Mouse (Mus musculus) kidney, embryonic 15.5 days (tissue): ENCODE data around the gene Psen2. TPM values are rescaled to one million over a fixed set of nuclear protein-coding genes. Genes with fewer than 3 reads are reported as not detected.

ENCODE experiments used
- ATAC-seq: fragments of 200-750 bp; cut with Nextera tagmentation; replicated peaks from 2 replicates; pipeline ENCODE4 v1.8.0; 2017; ENCODE audit warnings: moderate TSS enrichment; ENCODE audit not compliant: low FRiP score
- H3K27ac ChIP-seq: fragments of 300-500 bp; sonication (generic); 2 replicates; pipeline ENCODE4 v1.5.1; 2015; ENCODE audit warnings: mild to moderate bottlenecking, inconsistent platforms
- H3K27me3 ChIP-seq: fragments of 300-500 bp; sonication (generic); 2 replicates; pipeline ENCODE4 v1.6.1; 2015; ENCODE audit warnings: inconsistent platforms
- H3K36me3 ChIP-seq: fragments of 300-500 bp; sonication (generic); 2 replicates; pipeline ENCODE4 v1.6.1; 2015; ENCODE audit warnings: inconsistent platforms
- H3K4me1 ChIP-seq: fragments of 300-500 bp; sonication (generic); 2 replicates; pipeline ENCODE4 v1.6.1; 2015; ENCODE audit warnings: inconsistent platforms
- H3K4me2 ChIP-seq: fragments of 300-500 bp; sonication (generic); 2 replicates; pipeline ENCODE4 v1.6.1; 2015; ENCODE audit warnings: moderate library complexity, mild to moderate bottlenecking, inconsistent platforms
- H3K4me3 ChIP-seq: fragments of 300-500 bp; sonication (generic); replicated peaks from 2 replicates; pipeline ENCODE4 v1.5.1; 2015; ENCODE audit warnings: mild to moderate bottlenecking, inconsistent platforms
- H3K9ac ChIP-seq: fragments of 300-500 bp; sonication (generic); 2 replicates; pipeline ENCODE4 v1.6.1; 2015; ENCODE audit warnings: mild to moderate bottlenecking, inconsistent platforms
- H3K9me3 ChIP-seq: fragments of 300-500 bp; sonication (generic); replicated peaks from 2 replicates; pipeline ENCODE4 v1.6.1; 2016; ENCODE audit warnings: inconsistent platforms
- WGBS: fragments of 180-500 bp; shearing (Covaris S2); methylation state at CpG from one replicate; pipeline ENCODE4 v1.1.7; 2015; ENCODE audit warnings: mixed read lengths; 5-methylcytosine and 5-hydroxymethylcytosine counted together
- polyA plus RNA-seq: library from polyadenylated mRNA; unstranded; fragments of >200 nt; fragmentation: Nextera tagmentation; extraction: Ambion mirVana; gene quantifications from 2 replicates; pipeline ENCODE4 v1.2.1, GENCODE M21; 2015

Gene Psen2
- polyA plus RNA-seq, 1 experiment from 2014 or later = 18.7 TPM

DNA sequence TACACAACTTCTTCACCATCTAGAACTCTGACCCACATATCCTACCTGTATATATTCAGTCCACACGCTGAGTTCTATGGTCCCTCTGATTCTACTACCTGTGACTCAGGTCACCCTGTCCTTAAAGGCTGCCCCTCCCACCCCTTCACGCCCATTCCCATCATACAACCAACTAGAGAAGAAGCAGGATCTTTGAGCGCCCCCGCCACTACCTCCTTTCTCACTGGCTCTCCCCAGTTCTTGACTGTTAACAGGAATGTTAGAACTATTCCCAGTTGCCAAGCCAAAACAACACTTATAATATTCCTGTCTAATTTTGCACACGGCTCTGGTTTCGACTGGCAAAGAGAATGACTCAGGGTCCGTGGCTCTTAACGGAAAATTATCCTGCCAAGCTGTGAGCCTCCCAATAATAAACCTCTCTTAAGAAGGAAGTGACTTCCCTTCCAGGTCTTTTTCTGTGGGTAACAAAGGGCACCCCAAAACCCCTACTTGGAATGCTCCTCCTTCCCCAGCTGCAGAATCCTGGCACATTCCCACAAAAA, 69.8 kb downstream of the Psen2 start:
- peaks cover 22% of the 10 kb centered on the region for H3K4me1 ChIP-seq

DNA sequence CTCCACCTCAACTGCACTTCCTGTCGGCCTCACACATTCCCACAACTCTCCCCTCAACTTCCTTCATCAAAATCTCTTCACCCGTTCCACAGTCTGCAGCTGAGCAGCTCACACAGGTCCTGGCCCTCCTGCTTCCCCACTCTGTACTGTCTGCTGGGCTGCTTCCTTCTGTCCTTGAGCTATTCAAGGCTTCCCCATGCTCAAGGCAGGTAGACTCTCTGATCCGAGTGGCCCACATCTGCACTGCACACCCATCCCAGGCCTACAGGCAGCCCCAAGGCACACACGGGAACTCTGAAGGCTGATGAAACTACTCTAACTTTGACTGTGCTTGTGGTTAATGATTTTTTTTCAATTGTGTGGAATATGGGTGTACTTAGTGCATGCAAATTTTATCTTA, 70.4 kb downstream of the Psen2 start:
- WGBS = 54% methylated on average over 4 of the region's 4 CpGs
- no peak overlapping the region for H3K9ac ChIP-seq
- H3K36me3 ChIP-seq = no peaks in the 10 kb centered on the region
- H3K4me3 ChIP-seq = no peak overlapping the region
- no peak for ATAC-seq
- H3K9me3 ChIP-seq = no peaks in the 10 kb centered on the region
- no peak overlapping the region for H3K4me2 ChIP-seq
- H3K27ac ChIP-seq = no peak overlapping the region
- H3K4me1 ChIP-seq = peaks cover 22% of the 10 kb centered on the region
- H3K27me3 ChIP-seq = 0 out of 2 replicates have a peak, but pooled peaks cover 4% of the 10 kb centered on the region

More for the DNA sequence above, 69.8 kb downstream of the Psen2 start:
- Histone ChIP-seq H3K27ac (no peak overlapping the region), H3K9ac (no peak overlapping the region), H3K9me3 (no peaks in the 10 kb centered on the region), H3K4me2 (no peak overlapping the region), H3K4me3 (no peak overlapping the region), H3K27me3 (0 out of 2 replicates have a peak, but pooled peaks cover 4% of the 10 kb centered on the region), H3K36me3 (no peaks in the 10 kb centered on the region)
- 83% methylated on average over 8 of the region's 8 CpGs for WGBS
- ATAC-seq = no peak

DNA sequence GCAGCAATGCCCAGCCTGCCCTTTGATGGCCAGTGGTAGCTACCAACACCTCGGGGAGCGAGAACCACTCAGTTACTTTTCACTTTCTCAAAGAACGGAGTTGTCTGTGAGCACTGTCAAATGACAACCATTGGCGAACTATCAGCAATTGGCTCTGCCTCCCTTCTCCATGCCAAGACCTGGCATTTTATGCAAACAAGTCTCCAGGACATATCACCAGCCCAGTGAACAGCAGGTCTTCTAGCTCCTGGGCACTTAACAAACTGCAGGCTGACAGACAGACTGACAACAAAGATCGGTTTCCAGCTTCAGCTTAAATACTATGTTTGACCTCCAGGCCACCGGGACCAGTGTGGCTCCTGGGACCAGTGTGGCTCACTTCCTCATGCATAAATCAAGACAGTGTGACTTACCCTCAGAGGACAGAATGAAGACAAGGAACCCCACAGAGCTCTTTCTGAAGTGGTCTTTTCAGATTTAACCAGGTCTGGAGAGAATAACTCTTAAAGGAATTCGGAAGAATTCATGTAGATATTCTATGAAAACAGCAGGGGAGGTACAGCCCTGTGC, 71.5 kb downstream of the Psen2 start:
- Histone ChIP-seq H3K4me1 (peaks cover 22% of the 10 kb centered on the region), H3K9me3 (no peaks in the 10 kb centered on the region), H3K36me3 (no peaks in the 10 kb centered on the region), H3K4me3 (no peak overlapping the region), H3K27ac (no peak overlapping the region), H3K9ac (no peak overlapping the region), H3K27me3 (0 out of 2 replicates have a peak, but pooled peaks cover 4% of the 10 kb centered on the region), H3K4me2 (no peak overlapping the region)
- ATAC-seq = no peak
- WGBS = 60% methylated on average over 7 of the region's 7 CpGs

DNA sequence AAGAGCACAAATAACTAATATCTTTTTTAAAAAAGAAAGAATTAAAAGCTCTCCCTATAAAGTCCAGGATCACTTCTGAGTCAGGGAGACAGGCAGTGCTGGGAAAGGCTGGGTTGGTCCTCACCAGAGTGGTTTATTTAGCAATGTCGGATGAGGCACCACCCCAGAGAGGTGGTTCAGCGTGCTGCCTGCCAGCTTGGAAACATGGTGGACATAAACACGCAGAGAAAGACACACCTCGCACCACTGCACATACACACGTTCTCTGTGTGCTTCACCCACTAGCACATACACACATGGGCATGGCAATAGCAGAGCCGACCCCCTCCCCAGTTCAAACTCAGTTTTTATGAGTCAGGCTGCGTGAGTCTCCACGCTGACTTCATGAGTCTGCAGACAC, 72.1 kb downstream of the Psen2 start:
- ATAC-seq = no peak
- Histone ChIP-seq H3K9ac (no peak overlapping the region), H3K27ac (no peak overlapping the region), H3K4me2 (no peak overlapping the region), H3K36me3 (no peaks in the 10 kb centered on the region), H3K9me3 (no peaks in the 10 kb centered on the region), H3K4me1 (peaks cover 17% of the 10 kb centered on the region), H3K27me3 (0 out of 2 replicates have a peak, but pooled peaks cover 4% of the 10 kb centered on the region), H3K4me3 (no peak overlapping the region)
- 79% methylated on average over 8 of the region's 8 CpGs for WGBS

DNA sequence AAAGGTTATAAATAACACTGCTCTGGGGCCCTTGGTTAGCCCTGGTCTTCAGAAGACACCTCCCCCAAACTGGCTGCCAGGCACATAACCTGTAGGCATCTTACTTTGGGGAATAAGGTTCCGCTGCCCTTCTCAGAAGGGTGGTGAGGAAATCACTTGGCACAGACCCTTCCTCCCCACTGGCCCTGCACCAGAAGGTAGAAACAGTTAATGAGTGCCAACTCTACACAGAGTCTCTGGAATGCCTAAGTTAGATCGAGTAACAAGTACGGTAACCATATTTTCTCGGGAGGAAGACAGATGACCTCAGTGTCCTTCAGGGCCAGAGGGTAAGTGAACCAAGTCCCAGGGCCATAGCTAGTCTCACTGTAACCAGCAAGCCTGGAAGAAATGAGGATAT, 74.3 kb downstream of the Psen2 start:
- ATAC-seq = no peak
- whole genome bisulfite sequencing = 67% methylated on average over 4 of the region's 4 CpGs
- Histone ChIP-seq H3K27ac (no peak overlapping the region), H3K9ac (no peak overlapping the region), H3K9me3 (no peaks in the 10 kb centered on the region), H3K4me2 (no peak overlapping the region), H3K4me3 (no peak overlapping the region), H3K4me1 (peaks cover 8% of the 10 kb centered on the region; the same call in 1 of the 2 replicates), H3K27me3 (0 out of 2 replicates have a peak, but pooled peaks cover under 1% of the 10 kb centered on the region), H3K36me3 (no peaks in the 10 kb centered on the region)

DNA sequence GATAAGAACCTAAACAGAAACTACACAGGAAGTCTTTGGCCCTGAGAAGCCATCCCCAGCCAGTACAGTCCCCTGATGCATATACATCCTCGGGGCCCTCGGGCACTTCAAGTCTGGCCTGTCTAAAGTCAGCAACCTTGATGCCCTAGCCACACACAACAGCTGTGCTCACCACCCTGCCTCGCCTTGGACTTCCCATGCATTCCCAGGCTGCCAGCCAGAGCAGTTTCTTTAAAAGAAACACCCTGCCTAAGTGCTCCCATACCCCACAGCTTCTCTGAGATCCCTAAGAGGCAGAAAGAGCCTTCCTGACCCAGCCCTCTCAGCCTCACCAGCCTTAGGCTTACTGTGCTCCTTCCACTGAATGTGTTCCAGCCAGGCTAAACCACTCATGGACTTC, 76.9 kb downstream of the Psen2 start:
- H3K9me3 ChIP-seq = no peaks in the 10 kb centered on the region
- H3K4me3 ChIP-seq = no peak overlapping the region
- WGBS = 85% methylated on average over 3 of the region's 3 CpGs
- peaks cover 5% of the 10 kb centered on the region; the same call in 1 of the 2 replicates for H3K4me1 ChIP-seq
- H3K27me3 ChIP-seq = no peaks in the 10 kb centered on the region
- H3K4me2 ChIP-seq = no peak overlapping the region
- no peaks in the 10 kb centered on the region for H3K36me3 ChIP-seq
- no peak overlapping the region for H3K27ac ChIP-seq
- ATAC-seq = no peak
- H3K9ac ChIP-seq = no peak overlapping the region

DNA sequence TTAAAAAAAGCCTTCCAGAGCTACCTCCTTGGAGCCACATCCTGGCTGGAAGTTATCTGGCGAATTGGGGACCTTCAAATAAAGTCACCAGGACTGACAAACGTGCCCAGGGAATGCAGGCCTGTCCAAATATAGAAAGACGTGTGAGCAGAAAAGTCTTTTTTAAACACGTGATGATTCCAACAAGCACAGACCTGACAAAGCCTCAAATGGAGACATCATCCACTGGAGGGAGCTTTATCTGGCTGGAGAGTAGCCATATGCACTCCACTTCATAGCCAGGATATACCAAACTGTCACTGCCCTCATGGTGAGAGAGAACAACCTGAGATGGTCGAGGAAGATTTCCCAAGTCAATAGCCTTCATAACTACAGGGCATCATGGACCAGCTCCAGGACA, 77.4 kb downstream of the Psen2 start:
- H3K27me3 ChIP-seq = no peaks in the 10 kb centered on the region
- WGBS = 69% methylated on average over 5 of the region's 5 CpGs
- no peak overlapping the region for H3K9ac ChIP-seq
- no peak overlapping the region for H3K4me3 ChIP-seq
- no peak overlapping the region for H3K27ac ChIP-seq
- H3K4me1 ChIP-seq = 0 out of 2 replicates have a peak, but pooled peaks cover 3% of the 10 kb centered on the region
- H3K36me3 ChIP-seq = no peaks in the 10 kb centered on the region
- no peaks in the 10 kb centered on the region for H3K9me3 ChIP-seq
- no peak overlapping the region for H3K4me2 ChIP-seq
- ATAC-seq = no peak

DNA sequence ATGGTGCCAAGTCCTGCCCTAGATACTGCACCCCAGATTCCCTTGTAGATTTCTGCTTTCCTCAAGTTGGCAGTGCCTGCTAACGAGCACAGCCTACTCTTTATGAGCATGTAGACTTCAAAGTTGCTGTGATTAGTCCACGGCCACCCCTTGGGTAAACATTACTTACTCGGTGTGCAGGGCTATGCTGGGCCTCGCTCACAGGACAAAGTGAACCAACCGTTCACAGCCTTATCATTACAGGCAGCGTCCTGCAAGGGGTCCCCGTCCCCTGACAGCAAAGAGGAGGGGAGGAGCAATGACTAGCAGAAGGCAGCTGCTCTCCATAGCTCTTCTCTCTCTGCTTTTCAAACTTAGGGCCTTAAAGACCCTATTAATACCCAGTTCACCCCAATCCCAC, 78.5 kb downstream of the Psen2 start:
- WGBS = 35% methylated on average over 7 of the region's 7 CpGs
- no peak overlapping the region for H3K4me3 ChIP-seq
- no peak overlapping the region for H3K4me2 ChIP-seq
- H3K9ac ChIP-seq = no peak overlapping the region
- no peaks in the 10 kb centered on the region for H3K27me3 ChIP-seq
- 0 out of 2 replicates have a peak, but pooled peaks cover 3% of the 10 kb centered on the region for H3K4me1 ChIP-seq
- H3K36me3 ChIP-seq = no peaks in the 10 kb centered on the region
- no peak overlapping the region for H3K27ac ChIP-seq
- H3K9me3 ChIP-seq = no peaks in the 10 kb centered on the region
- no peak for ATAC-seq

DNA sequence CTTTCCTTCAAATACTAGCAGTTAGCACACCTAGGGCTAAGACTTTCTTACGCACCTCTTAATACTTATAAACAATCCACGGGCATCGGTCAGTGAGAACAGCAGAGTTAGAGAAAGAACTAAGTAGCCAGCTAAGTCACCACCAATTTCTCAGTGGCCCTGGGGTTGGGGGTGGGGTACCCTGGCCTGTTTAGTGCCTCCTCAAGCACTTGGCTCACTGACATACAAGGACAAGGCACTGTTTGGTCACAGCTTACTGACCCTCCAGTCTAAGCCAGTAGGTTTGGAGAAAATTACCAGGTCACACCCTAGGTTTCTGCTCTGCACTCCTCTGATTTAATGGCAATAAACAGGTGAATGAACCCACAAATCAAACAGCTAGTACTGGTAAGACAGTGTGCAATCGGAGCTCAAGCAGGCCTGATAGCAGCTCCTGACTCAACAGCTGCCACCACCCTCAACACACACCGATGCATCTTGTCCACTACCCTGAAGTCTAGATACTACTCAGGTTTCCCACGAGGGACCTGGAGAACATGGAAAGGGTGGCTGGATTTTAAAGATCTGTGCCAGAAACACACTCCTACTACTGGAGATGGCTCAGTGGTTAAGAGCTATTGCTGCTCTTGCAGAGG, 79.6 kb downstream of the Psen2 start:
- H3K36me3 ChIP-seq = no peaks in the 10 kb centered on the region
- no peak overlapping the region for H3K4me2 ChIP-seq
- H3K4me3 ChIP-seq = no peak overlapping the region
- no peaks in the 10 kb centered on the region for H3K9me3 ChIP-seq
- 0 out of 2 replicates have a peak overlapping the region, but pooled peaks have one; percentile 7 for H3K27ac ChIP-seq
- no peaks in the 10 kb centered on the region for H3K27me3 ChIP-seq
- no peak overlapping the region for H3K9ac ChIP-seq
- ATAC-seq = no peak
- 0 out of 2 replicates have a peak, but pooled peaks cover 3% of the 10 kb centered on the region for H3K4me1 ChIP-seq
- 85% methylated on average over 6 of the region's 6 CpGs for WGBS

DNA sequence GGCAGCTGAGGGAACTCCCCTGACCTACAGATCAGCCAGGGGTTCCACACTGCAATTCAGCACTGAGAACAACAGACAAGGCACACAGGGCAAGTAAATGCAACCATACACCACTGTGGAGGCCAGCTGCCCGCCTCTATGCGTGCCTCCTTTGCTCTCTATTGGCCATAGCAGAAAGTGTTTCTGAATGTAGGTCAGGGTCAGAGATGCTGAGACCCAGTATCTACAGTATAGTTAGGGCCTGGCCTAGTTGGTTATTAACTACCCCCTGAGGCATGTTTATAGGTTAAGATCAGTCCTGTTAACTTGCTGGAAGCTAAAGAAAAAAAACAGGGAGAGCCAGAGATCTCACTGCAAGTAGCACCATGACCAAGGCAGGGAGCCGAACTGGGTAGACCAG, 80.5 kb downstream of the Psen2 start:
- ATAC-seq = 0 out of 2 replicates have a peak, but pooled peaks have one; percentile 55
- H3K4me1 ChIP-seq = 0 out of 2 replicates have a peak, but pooled peaks cover 3% of the 10 kb centered on the region
- H3K27ac ChIP-seq = 0 out of 2 replicates have a peak overlapping the region, but pooled peaks have one; percentile 27
- no peak overlapping the region for H3K4me2 ChIP-seq
- no peak overlapping the region for H3K9ac ChIP-seq
- H3K9me3 ChIP-seq = no peaks in the 10 kb centered on the region
- 60% methylated on average over 3 of the region's 3 CpGs for WGBS
- no peak overlapping the region for H3K4me3 ChIP-seq
- H3K27me3 ChIP-seq = no peaks in the 10 kb centered on the region
- H3K36me3 ChIP-seq = no peaks in the 10 kb centered on the region

DNA sequence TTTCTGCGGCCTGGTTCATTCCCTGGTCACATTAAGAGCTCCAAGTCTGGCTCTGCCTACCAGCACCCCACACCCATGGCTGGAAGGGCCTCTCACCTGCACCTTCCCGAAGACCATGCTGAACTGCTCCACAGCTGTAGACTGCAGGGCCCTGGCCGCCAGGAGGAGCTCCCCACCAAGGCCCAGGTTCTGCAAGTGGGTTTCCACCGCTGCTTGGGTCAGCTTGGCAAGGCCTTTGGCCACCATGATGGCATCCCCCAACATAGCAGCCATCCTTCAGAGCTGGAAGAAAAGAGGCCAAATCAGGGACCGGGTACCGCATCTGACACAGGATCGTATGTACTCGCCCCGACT, 81.3 kb downstream of the Psen2 start:
- Histone ChIP-seq H3K9me3 (no peaks in the 10 kb centered on the region), H3K4me2 (no peak overlapping the region), H3K27ac (no peak overlapping the region), H3K4me3 (no peak overlapping the region), H3K9ac (no peak overlapping the region), H3K27me3 (no peaks in the 10 kb centered on the region), H3K36me3 (no peaks in the 10 kb centered on the region), H3K4me1 (0 out of 2 replicates have a peak, but pooled peaks cover 3% of the 10 kb centered on the region)
- no peak for ATAC-seq
- WGBS = 90% methylated on average over 9 of the region's 9 CpGs

DNA sequence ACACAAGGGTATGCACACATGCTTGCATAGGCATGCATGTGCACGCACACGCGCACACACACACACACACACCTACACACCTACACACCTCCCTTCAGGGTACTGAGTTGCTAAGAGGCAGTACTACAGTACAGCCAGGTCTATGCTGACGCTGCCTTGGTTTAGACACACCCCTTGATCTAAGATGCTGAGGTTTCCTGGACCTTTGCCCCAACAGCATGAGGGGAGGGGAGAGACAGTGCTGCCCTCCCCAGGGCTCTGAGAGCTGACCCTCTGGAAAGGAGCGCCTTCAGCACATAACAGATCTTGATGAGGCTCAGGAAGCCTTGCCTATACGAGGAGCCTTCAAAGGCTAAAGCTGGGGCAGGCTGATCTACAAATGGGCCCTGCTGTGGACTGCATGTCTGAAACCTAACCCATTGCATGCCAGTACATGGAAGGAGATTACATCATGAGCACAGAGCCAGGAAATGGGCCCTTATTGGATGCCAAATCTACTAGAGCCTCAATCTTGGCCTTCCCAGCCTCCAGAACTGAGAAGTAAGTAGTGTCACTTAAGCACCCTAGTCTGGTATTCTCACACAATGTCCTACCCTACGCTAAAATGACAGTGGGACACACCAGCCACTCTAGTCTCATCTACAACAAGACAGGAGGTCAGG, 81.8 kb downstream of the Psen2 start:
- Histone ChIP-seq H3K27ac (no peak overlapping the region), H3K9me3 (no peaks in the 10 kb centered on the region), H3K9ac (no peak overlapping the region), H3K4me2 (no peak overlapping the region), H3K4me3 (no peak overlapping the region), H3K4me1 (0 out of 2 replicates have a peak, but pooled peaks cover 3% of the 10 kb centered on the region), H3K36me3 (no peaks in the 10 kb centered on the region), H3K27me3 (no peaks in the 10 kb centered on the region)
- ATAC-seq = no peak
- WGBS = 84% methylated on average over 7 of the region's 7 CpGs
